Mouse (Mus musculus) forebrain, embryonic 14.5 days (tissue): Measurements from ENCODE around the gene Mapk11. TPM values are rescaled to one million over a fixed set of nuclear protein-coding genes. Genes with fewer than 3 reads are reported as not detected.

Experiments used
- ATAC-seq: fragments of 200-750 bp; cut with Nextera tagmentation; 2 replicates; pipeline ENCODE4 v1.8.0; 2017; ENCODE audit warnings: mild to moderate bottlenecking, moderate library complexity
- DNase-seq: peaks from one replicate; pipeline ENCODE4 v3.0.0-alpha.2; 2015; ENCODE audit warnings: low spot score
- H3K27ac ChIP-seq: fragments of 300-500 bp; sonication (generic); 2 replicates; pipeline ENCODE4 v1.5.1; 2014; ENCODE audit warnings: low read depth, mild to moderate bottlenecking, control low read depth, low read length, moderate library complexity
- H3K27me3 ChIP-seq: fragments of 300-500 bp; sonication (generic); replicated peaks from 2 replicates; pipeline ENCODE4 v1.6.1; 2014; ENCODE audit warnings: low read length, control low read depth, mixed read lengths; ENCODE audit not compliant: control insufficient read depth, insufficient read depth
- H3K36me3 ChIP-seq: fragments of 300-500 bp; sonication (generic); 2 replicates; pipeline ENCODE4 v1.6.1; 2014; ENCODE audit warnings: low read length, control low read depth; ENCODE audit not compliant: control insufficient read depth, insufficient read depth
- H3K4me1 ChIP-seq: fragments of 300-500 bp; sonication (generic); 2 replicates; pipeline ENCODE4 v1.6.1; 2014; ENCODE audit warnings: antibody characterized with exemption, low read length, control low read depth; ENCODE audit not compliant: control insufficient read depth, insufficient read depth
- H3K4me2 ChIP-seq: fragments of 300-500 bp; sonication (generic); 2 replicates; pipeline ENCODE4 v1.6.1; 2014; ENCODE audit warnings: mild to moderate bottlenecking, control low read depth, low read length
- H3K4me3 ChIP-seq: fragments of 300-500 bp; sonication (generic); 2 replicates; pipeline ENCODE4 v1.5.1; 2014; ENCODE audit warnings: low read depth, low read length, control low read depth
- H3K9ac ChIP-seq: fragments of 300-500 bp; sonication (generic); 2 replicates; pipeline ENCODE4 v1.6.1; 2014; ENCODE audit warnings: mild to moderate bottlenecking, low read length, control low read depth, moderate library complexity
- H3K9me3 ChIP-seq: fragments of 300-500 bp; sonication (generic); replicated peaks from 2 replicates; pipeline ENCODE4 v1.6.1; 2016; ENCODE audit warnings: low read length, control low read depth, mixed read lengths; ENCODE audit not compliant: control insufficient read depth
- WGBS: fragments of 180-500 bp; shearing (Covaris S2); extraction: QIAGEN DNeasy Blood & Tissue Kit; methylation state at CpG from one replicate; pipeline ENCODE4 v1.1.7; 2014; 5-methylcytosine and 5-hydroxymethylcytosine counted together
- polyA plus RNA-seq: library from polyadenylated mRNA; unstranded; fragments of >200 nt; fragmentation: Nextera tagmentation; extraction: Ambion mirVana; gene quantifications from 2 replicates; pipeline ENCODE4 v1.2.1, GENCODE M21; 2014

The Mapk11 gene
- 28.1 and 30.1 TPM in 2 replicates for polyA plus RNA-seq

DNA sequence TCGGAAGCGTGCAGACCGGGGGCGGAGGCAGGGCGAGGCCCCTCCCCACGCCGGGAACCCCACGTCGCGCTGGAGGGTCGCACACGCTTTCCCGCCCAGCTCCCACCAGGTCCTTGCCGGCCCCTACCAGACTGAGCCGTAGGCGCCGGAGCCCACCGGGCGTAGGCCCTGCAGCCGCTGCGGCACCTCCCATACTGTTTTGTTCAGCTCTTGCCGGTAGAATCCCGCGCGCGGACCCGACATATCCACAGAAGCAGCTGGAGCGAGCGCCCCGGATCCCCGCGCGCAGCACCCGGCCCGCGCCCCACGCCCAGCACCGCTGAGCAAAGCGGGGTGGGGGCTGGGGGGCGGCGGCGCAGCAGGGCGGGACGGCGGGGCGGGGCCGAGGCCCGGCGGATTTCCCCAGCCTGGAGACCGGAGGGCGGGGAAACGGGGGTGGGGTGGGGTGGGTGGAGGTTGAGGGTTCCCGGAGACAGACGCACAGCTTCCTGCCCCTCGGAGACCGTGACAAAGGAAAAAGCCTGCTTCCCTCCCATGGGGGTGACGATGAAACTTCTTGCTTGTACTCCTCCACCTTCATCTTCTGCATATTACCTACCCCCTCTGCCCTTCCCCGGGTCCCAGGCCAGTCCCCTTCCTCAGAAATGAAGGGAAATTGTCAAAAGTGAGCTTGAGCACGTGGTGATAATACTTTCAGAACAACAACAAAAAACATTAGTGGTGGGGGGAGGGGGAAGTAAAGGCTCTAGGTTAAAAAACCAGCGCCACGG, at the start of gene Mapk11:
Mapk11 (minus strand) TSS at position 358 of the 770 bp plus-strand sequence.
- Histone ChIP-seq H3K4me3 (peak within 1 kb of the TSS; percentile 74), H3K27ac (peak within 1 kb of the TSS; percentile 90), H3K27me3 (no peaks in the 10 kb centered on the region), H3K9ac (peak within 1 kb of the TSS; percentile 90), H3K36me3 (peaks cover 28% of the 10 kb centered on the region), H3K4me2 (peak within 1 kb of the TSS; percentile 82), H3K9me3 (no peaks in the 10 kb centered on the region), H3K4me1 (peaks cover 27% of the 10 kb centered on the region)
- ATAC-seq (peak; percentile 82), DNase-seq (peak; percentile 72)
- 2% methylated on average over 31 of the region's 61 CpGs for WGBS

- H3K9ac ChIP-seq = peak overlapping the region; percentile 97
- H3K36me3 ChIP-seq = no peaks in the 10 kb centered on the region
- H3K4me2 ChIP-seq = peak overlapping the region; percentile 73
- WGBS = 71% methylated on average over 15 of the region's 15 CpGs
- no peaks in the 10 kb centered on the region; the same call in 1 of the 2 replicates for H3K9me3 ChIP-seq
- DNase-seq = no peak
- H3K27ac ChIP-seq = 0 out of 2 replicates have a peak overlapping the region, but pooled peaks have one; percentile 98
- H3K4me3 ChIP-seq = peak overlapping the region; percentile 92
- H3K27me3 ChIP-seq = no peaks in the 10 kb centered on the region
- no peak for ATAC-seq
- peaks cover 11% of the 10 kb centered on the region for H3K4me1 ChIP-seq
Observed at GRCm38 (mm10) chr15:89197056-89197455, 47.6 kb upstream of the Mapk11 start.

- Histone ChIP-seq H3K27ac (peak within 1 kb of the TSS; percentile 98), H3K4me1 (peaks cover 11% of the 10 kb centered on the region), H3K4me2 (peak within 1 kb of the TSS; percentile 73), H3K27me3 (no peaks in the 10 kb centered on the region), H3K9me3 (no peaks in the 10 kb centered on the region), H3K4me3 (peak within 1 kb of the TSS; percentile 92), H3K9ac (peak within 1 kb of the TSS; percentile 97), H3K36me3 (no peaks in the 10 kb centered on the region)
- DNase-seq = peak; percentile 98
- ATAC-seq = peak; percentile 99
- 0% methylated on average over 35 of the region's 38 CpGs for WGBS
Observed at GRCm38 (mm10) chr15:89196313-89196706, 46.9 kb upstream of the Mapk11 start, which contains the start of gene Dennd6b. Gene Dennd6b (minus strand): TSS chr15:89196496.

DNA sequence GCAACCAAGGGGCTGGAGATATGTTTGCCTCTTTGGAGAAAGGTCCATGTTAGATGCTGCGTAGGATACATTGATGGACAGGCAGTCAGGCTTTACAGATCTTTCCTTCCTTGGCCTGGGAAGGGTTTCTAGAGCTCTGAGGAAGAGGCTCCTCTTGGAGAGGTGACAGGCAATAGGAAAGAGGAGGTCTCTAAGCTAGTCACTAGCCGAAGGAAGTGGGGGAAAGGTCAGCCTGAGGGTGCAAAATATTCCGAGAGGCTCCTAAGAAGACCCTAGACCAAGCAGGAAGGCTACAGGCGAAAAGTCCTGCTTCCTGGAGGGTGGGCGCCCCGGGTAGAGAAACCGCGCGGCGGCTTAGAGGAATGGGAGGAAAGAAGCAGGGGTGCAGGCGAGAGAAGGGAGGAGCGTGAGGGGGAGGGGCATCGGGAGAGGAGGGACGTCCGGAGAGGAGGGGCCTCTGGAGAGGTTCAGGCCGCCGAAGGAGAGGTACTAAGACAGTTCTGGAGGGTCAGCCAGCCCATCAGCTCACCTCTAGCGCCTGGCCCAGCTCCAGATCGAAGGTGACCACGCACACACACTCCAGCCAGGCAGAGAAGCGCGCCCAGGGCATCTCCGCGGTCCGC, 46.4 kb upstream of the Mapk11 start:
- Histone ChIP-seq H3K9me3 (no peaks in the 10 kb centered on the region), H3K4me1 (peaks cover 11% of the 10 kb centered on the region), H3K4me2 (peak overlapping the region; percentile 73), H3K27ac (peak overlapping the region; percentile 98), H3K36me3 (peaks cover 2% of the 10 kb centered on the region; the same call in 1 of the 2 replicates), H3K27me3 (no peaks in the 10 kb centered on the region), H3K4me3 (peak overlapping the region; percentile 92), H3K9ac (peak overlapping the region; percentile 97)
- WGBS = under 1% methylated on average over 25 of the region's 25 CpGs
- peak; percentile 92 for DNase-seq
- peak; percentile 94 for ATAC-seq

- ATAC-seq (no peak), DNase-seq (no peak)
- Histone ChIP-seq H3K27me3 (no peaks in the 10 kb centered on the region), H3K4me2 (peak overlapping the region; percentile 73), H3K9me3 (no peaks in the 10 kb centered on the region), H3K9ac (peak overlapping the region; percentile 97), H3K27ac (peak overlapping the region; percentile 98), H3K4me3 (peak overlapping the region; percentile 92), H3K36me3 (peaks cover 6% of the 10 kb centered on the region; the same call in 1 of the 2 replicates), H3K4me1 (peaks cover 11% of the 10 kb centered on the region)
- WGBS = 42% methylated on average over 6 of the region's 6 CpGs
Observed at GRCm38 (mm10) chr15:89195261-89195681, 45.8 kb upstream of the Mapk11 start.

DNA sequence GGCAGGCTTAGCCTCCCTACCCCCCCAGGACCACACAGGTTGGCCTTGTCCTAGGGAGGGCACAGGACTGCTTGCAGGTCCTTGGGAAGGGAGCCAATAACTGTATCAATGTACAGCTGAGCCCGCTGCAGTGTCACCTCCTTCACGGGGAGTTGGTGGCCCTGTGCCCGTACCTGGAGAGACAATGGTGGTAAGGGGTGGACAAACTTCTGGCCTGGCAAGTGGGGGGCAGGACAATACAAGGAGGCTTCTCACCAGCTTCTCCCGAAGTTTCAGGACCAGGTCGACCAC, 35.5 kb upstream of the Mapk11 start:
- no peaks in the 10 kb centered on the region for H3K9me3 ChIP-seq
- DNase-seq (no peak), ATAC-seq (no peak)
- no peak overlapping the region for H3K4me2 ChIP-seq
- H3K4me1 ChIP-seq = peaks cover 27% of the 10 kb centered on the region
- peak overlapping the region; percentile 44; the same call in 1 of the 2 replicates for H3K27ac ChIP-seq
- no peak overlapping the region for H3K9ac ChIP-seq
- WGBS = 68% methylated on average over 5 of the region's 5 CpGs
- peaks cover 44% of the 10 kb centered on the region for H3K36me3 ChIP-seq
- no peaks in the 10 kb centered on the region for H3K27me3 ChIP-seq
- H3K4me3 ChIP-seq = no peak overlapping the region

DNA sequence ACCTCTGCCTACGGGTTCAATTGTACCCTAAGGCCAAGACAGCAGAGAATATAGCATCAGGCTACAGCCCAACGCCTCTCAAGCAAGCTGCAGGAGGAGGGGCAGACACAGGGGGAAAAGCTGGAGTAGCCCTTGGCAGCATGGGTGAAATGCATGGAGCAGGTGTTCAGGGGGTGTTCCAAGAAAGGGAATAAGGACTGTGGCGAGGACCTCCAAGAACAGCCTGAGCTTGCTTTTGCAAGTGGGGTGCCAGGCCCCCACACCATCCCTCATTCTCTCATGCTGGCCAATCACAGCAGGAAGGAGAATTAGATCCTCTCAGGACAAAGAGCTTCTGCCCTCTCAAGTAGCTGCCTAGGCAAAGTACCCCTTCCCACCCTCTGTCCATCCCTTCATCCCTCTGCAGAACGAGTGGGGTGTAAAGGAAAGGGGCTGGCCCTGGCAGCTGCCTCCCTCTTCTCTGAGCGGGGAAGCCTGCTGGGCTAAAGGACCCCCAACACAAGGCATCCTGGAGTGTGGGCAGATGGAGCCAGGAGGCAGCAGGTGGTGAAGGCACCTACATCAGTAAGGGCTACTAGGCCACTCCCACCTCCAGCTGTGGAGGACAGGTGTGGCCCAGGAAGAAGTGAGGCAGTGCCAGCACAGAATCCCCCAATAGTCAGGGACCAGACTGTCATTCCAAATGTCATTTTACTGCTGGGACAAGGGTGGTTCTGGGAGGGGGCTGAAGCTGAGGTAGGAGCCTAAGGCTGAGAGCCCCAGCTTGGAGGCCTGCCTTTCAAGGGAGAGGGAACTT, 34.9 kb upstream of the Mapk11 start:
- H3K4me1 ChIP-seq = peaks cover 29% of the 10 kb centered on the region
- no peak overlapping the region; the same call in 1 of the 2 replicates for H3K9ac ChIP-seq
- no peaks in the 10 kb centered on the region for H3K27me3 ChIP-seq
- WGBS = 27% methylated on average over 5 of the region's 5 CpGs
- H3K4me2 ChIP-seq = no peak overlapping the region
- no peak overlapping the region for H3K4me3 ChIP-seq
- H3K36me3 ChIP-seq = peaks cover 39% of the 10 kb centered on the region
- DNase-seq = peak; percentile 35
- peak overlapping the region; percentile 44 for H3K27ac ChIP-seq
- no peaks in the 10 kb centered on the region for H3K9me3 ChIP-seq
- no peak for ATAC-seq

DNA sequence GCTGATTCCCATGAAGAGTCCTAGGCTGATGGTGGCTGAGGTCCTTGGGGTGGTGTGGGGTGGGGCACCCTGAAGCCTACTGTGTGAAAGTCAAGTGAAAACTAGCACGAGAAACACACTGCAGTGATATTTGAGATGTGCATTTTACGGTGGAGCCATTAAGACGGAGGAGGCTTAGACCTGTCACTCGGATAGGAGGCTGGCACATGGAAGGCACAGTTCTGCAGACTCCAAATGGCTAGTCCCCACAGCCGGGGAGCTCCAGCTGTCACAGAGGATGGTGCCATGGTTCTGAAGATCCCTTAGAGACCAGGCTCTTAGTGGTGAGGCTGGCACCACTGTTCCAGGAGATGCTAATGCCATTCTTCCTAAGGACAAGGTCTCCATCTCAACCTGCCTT, 33.4 kb upstream of the Mapk11 start:
- H3K9ac ChIP-seq = no peak overlapping the region
- no peak for ATAC-seq
- H3K4me2 ChIP-seq = no peak overlapping the region
- peaks cover 44% of the 10 kb centered on the region for H3K4me1 ChIP-seq
- H3K9me3 ChIP-seq = no peaks in the 10 kb centered on the region
- no peak overlapping the region for H3K4me3 ChIP-seq
- DNase-seq = no peak
- WGBS = 68% methylated on average over 5 of the region's 5 CpGs
- H3K27me3 ChIP-seq = no peaks in the 10 kb centered on the region
- peaks cover 26% of the 10 kb centered on the region for H3K36me3 ChIP-seq
- H3K27ac ChIP-seq = no peak overlapping the region; the same call in 1 of the 2 replicates
